Mouse (Mus musculus) left cerebral cortex, adult 8-10 months (tissue): ENCODE data around the gene Safb2. TPM values are rescaled to one million over a fixed set of nuclear protein-coding genes. Genes with fewer than 3 reads are reported as not detected.

ENCODE experiments used
- DNase-seq, 2 experiments: peaks; one replicate each; pipeline ENCODE4 v3.0.0; 2022; ENCODE audit warnings: low spot score in 2 of 2
- total RNA-seq, 4 experiments: library from RNA; stranded (reverse); gene quantifications; 2 replicates each; pipeline ENCODE4 v1.2.4; 2022

The Safb2 gene
- total RNA-seq, 4 experiments from 2014 or later: 102 to 133 (median 112) TPM

DNA sequence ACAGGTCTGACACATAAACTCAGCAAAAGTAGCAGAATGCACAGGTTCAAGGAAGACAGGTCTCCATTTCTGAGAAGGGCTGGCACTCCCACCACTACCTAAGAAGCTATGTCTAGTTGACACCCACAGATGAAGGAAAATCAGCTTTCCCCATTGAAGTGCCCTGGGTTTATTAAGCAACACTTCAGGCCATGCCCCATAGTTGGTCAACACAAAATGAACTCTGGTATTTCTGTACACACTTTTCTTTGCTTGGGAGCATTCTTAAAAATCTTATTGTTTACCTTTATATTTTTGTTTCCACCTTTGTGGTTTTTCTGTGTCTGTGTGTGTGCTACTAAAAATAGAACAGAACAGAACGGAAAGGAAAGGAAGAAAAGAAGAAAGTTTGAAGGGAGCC, 24.3 kb downstream of the Safb2 start:
- no peak for DNase-seq

DNA sequence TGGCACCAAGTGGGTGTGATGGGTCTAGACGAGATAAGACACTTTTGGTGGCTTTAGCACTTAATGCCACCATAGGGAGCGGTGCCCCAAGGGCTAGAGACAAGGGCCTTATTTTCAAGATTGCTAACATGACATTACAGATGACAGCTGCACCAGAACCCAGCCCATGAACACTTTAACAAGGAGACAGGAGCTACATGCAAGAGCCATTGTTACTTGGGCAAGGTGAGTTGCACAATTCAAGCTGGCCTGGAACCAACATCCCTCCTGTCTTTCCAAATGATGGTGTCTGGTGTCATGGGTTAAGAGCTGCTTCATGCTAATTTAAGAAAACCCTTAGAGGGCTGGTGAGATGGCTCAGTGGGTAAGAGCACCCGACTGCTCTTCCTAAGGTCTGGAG, 25.0 kb downstream of the Safb2 start:
- DNase-seq: no peak

DNA sequence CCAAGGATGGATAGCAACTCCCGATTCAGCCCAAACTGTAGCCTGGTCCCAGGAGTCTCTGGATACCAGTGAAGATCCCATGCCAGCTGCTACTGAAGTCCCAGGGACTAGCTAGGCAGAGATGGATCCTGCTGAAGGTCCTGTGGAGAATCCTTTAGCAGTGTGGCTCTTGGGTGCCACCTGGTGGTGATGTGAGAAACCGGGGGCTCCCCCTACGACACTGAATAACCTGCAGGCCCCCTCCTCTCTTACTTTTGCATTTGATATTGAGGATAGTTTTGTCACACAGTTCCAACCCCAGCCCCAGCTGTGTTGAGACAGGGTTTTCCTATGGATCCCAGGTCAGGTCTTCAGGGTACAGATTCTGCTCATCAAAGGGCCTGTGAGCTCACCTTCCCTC, 25.9 kb downstream of the Safb2 start:
- DNase-seq: peak in 1 of 2 experiments; percentile 57

GRCm38 (mm10) chr17:56554122-56554551, 30.2 kb downstream of the Safb2 start, which contains the start of gene Gm20219:
Gene Gm20219, minus strand, starts transcription at chr17:56554387.
- no peak for DNase-seq

DNA sequence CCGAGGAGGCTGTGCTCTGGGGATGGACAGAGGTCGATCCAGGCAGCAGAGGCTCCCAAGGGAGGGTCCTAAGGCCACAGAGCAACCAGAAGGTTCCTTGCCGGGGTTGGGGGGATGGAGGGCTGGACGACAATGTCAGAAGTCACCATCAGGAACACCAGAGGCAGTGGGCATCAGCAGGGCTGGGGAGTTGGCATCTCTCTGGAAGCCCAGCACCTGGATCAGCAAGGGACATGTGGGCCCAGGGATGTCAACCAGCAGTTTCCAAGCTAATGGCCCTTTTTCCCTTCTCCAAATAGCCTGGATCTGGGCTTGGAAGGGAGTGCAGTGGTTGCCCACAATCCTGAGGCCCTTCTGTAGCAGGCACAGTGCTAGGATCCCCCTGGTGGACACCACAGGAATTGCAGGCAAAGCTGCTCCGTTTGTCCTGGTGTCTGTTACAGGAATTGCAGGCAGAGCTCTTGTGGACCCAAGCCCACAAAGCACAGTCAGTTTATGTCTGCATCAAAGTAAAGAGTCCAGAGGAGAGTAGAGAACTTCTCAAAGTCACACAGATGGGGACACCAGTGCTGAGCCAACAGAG, 31.5 kb downstream of the Safb2 start:
- peak in 1 of 2 experiments; percentile 71 for DNase-seq

- DNase-seq: no peak
Observed at GRCm38 (mm10) chr17:56551841-56552581, 32.4 kb downstream of the Safb2 start.

DNA sequence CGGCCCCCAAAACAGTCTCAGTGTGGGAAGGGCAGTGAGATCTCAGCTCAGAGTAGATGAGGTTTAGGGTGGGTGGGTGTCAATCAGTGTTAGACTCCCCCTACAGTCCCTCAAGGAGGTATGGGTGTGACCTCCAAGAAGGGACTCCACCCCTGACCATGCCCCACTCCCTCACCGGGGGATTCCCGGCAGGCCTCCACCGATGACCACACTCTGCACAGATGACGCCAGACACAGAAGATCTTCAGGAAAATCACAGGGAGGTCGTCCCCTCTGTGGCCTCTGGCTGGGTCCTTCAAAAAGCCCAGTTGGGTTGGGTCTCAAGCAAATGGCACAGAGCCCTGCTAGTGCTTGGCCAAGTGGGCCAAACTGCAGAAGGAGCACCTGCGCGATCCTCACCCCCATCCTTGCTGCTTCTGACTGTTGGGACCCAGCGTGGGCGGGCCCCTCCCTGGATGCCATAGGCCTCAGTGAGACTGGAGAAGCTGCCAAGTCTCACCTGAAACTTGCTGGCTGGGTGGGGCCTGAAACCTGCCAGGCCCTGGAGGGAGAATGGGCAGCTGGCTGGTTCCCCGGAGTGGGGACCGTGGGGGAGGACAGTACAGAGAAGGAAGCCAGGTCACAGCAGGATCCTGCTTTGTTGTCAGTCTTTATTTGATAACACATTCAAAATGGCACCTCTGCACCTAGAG, 33.5 kb downstream of the Safb2 start:
- no peak for DNase-seq

DNA sequence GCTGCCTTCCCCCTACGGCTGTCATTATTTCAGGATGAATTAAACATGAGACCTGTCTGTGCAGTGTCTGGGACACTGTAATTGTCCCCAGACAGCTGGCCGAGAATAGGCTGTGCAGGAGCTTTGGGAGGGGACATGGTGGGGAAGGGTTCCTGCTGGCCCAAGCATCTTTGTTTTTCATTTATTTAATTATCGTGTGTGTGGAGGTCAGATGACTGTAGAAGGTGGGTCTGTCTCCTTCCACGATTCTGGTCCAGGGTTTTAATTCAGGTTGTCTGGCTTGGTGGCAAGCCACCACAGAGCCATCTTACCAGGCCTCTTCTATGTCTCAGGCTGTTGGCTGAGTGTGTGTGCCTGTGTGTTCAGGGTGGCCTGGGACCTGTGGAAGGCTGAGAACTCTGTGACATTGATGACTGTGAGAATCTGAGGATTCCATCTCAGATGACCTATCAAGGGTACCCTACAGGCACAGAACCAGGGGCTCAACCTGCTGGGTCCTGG, 35.7 kb downstream of the Safb2 start:
- peak in 1 of 2 experiments; percentile 3 for DNase-seq

GRCm38 (mm10) chr17:56547846-56548604, 36.4 kb downstream of the Safb2 start:
- DNase-seq: peak in 1 of 2 experiments; percentile 7

DNA sequence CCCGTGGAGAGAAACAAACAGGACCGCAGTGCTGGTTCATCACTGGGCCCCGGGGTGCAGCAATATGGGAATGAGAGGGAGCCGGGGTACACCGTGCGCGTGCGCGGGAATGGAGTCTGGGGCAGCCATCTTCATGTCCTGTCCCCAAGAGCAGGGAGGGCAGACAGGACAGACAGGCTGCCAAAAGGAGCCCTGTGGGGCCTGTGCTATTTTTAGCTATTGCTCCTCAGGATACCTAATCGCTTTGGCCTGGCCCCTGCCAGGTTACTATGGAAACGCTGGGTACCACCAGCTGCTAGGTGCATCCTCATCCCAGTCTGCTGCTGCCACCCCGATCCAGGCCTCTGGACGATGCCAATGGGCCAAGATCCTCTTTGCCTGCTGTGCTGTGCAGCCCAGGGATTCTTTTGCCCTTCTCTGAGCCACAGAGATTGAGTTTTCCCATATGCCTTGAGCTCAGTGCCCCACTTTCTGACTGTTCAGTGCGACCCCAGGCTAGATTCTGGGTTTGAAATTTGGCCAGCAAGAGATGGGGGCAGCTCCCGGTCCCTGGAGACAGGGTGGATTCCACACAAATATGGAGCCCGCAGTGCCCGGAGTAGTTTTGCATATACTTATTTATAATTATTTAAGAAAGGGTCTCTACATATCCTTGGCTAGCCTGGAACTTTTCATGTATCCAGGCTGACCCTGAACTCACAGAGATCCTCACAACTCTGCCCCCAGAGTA, 37.1 kb downstream of the Safb2 start:
- peak in 1 of 2 experiments; percentile 7 for DNase-seq

- no peak for DNase-seq
Observed at GRCm38 (mm10) chr17:56546576-56546975, 37.8 kb downstream of the Safb2 start.

DNA sequence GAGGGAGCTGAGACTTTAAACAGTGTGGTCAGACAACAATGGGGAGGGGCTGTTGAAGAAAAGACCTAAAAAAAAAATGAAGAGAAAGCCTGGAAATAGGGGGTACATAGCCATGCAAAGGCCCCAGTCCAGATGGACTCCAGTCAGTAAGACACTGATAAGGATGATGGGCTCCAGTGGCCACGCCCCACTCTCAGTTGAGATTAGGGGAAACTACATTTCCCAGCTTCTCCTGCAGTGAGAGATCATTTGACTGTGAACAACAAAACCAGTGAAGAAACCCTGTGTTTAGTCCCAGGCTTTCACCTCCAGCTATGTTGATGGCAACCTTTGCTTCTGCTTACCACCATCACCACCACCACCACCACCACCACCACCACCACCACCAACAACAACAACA, 38.4 kb downstream of the Safb2 start:
- DNase-seq: no peak

GRCm38 (mm10) chr17:56544699-56545387, 39.5 kb downstream of the Safb2 start:
- no peak for DNase-seq

- DNase-seq: no peak
Observed at GRCm38 (mm10) chr17:56543684-56544224, 40.6 kb downstream of the Safb2 start.

DNA sequence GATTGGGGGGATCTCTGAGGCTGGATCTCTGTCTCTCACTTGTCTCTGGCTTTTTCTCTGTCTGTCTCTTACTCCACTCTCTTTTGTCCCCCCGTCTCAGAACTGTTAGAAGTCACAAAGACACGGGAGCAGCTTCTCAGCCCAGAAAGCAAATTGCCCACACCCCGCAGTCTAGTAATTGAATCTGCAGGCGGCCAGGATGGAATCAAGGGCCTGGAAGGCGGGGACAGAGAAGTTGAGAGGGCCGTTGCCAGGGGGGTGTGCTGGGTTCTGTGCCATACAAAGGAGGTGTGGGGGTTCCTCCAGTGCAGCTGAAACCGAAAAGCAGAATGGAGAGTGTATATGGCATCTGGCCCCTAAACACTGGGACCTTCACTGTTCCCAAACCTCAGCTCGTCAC, 41.6 kb downstream of the Safb2 start:
- no peak for DNase-seq

DNA sequence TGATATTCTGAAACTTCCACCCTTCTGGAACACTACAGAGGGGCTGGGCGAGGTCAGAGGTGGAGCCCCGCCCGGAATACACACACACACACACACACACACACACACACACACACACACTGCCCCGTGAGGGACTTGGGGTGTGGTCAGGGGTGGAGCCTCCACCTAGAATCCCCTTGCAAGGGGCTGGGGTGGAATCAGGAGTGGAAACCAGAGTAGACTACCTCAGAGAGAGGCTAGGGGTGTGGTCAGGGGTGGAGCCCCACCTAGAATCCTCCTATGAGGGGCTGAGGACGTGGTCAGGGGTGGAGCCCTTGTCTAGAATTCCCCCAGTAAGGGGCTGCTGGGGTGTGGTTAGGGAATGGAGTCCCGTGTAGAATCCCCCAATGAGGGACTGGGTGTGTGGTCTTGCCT, 43.8 kb downstream of the Safb2 start:
- DNase-seq: no peak

- no peak for DNase-seq
Observed at GRCm38 (mm10) chr17:56537912-56538311, 46.5 kb downstream of the Safb2 start.

- no peak for DNase-seq
Observed at GRCm38 (mm10) chr17:56536874-56537273, 47.5 kb downstream of the Safb2 start.

- DNase-seq: no peak
Observed at GRCm38 (mm10) chr17:56536192-56536591, 48.2 kb downstream of the Safb2 start.

GRCm38 (mm10) chr17:56524943-56525342, 59.4 kb downstream of the Safb2 start:
- DNase-seq: no peak
